Mouse (Mus musculus): ENCODE results near the gene Mbd3.

The Mbd3 gene

GRCm38 (mm10) chr10:80399191-80399972 is at the start of gene Mbd3:
Gene Mbd3 (minus strand): TSS chr10:80399550.
- peak; percentile 99 to 100 for DNase-seq

GRCm38 (mm10) chr10:80445898-80446601 is 46.7 kb upstream of the Mbd3 start:
- peak; percentile 81 to 82 for DNase-seq

GRCm38 (mm10) chr10:80445052-80445451 is 45.7 kb upstream of the Mbd3 start:
- no peak for DNase-seq

GRCm38 (mm10) chr10:80444339-80445045 is 45.1 kb upstream of the Mbd3 start:
- DNase-seq, result no peak

GRCm38 (mm10) chr10:80443575-80444278 is 44.4 kb upstream of the Mbd3 start:
- no peak for DNase-seq

- DNase-seq, result no peak
These were observed 43.6 kb upstream of the Mbd3 start for GRCm38 (mm10) chr10:80442989-80443388.

- DNase-seq, result no peak
These were observed 42.2 kb upstream of the Mbd3 start for GRCm38 (mm10) chr10:80441598-80441997.

- DNase-seq, result no peak
These were observed 40.7 kb upstream of the Mbd3 start for GRCm38 (mm10) chr10:80440031-80440430.

- no peak for DNase-seq
These were observed 38.6 kb upstream of the Mbd3 start for GRCm38 (mm10) chr10:80437973-80438372.

GRCm38 (mm10) chr10:80436276-80436675 is 36.9 kb upstream of the Mbd3 start:
- DNase-seq, result peak in 1 of 2 experiments; percentile 58

GRCm38 (mm10) chr10:80435764-80436163 is 36.4 kb upstream of the Mbd3 start:
- no peak for DNase-seq

GRCm38 (mm10) chr10:80434823-80435222 is 35.5 kb upstream of the Mbd3 start:
- no peak for DNase-seq

- DNase-seq, result no peak
These were observed 34.9 kb upstream of the Mbd3 start for GRCm38 (mm10) chr10:80434233-80434592.

- peak; percentile 92 to 93 for DNase-seq
These were observed 34.3 kb upstream of the Mbd3 start, which contains the start of gene Tcf3 for GRCm38 (mm10) chr10:80433513-80434232. Gene Tcf3 (minus strand): TSS chr10:80433647.

- DNase-seq, result peak; percentile 59 to 77
These were observed 33.7 kb upstream of the Mbd3 start for GRCm38 (mm10) chr10:80432936-80433512.

GRCm38 (mm10) chr10:80432387-80432785 is 33.0 kb upstream of the Mbd3 start:
- DNase-seq, result no peak

GRCm38 (mm10) chr10:80431570-80432386 is 32.4 kb upstream of the Mbd3 start:
- DNase-seq, result peak; percentile 55 to 61

GRCm38 (mm10) chr10:80430375-80430980 is 31.1 kb upstream of the Mbd3 start:
- peak in 1 of 2 experiments; percentile 40 for DNase-seq

- no peak for DNase-seq
These were observed 30.4 kb upstream of the Mbd3 start for GRCm38 (mm10) chr10:80429800-80430199.

GRCm38 (mm10) chr10:80425041-80425440 is 25.7 kb upstream of the Mbd3 start:
- no peak for DNase-seq

Data from thymus, postnatal 36 days (tissue).